Mouse (Mus musculus) midbrain, embryonic 12.5 days (tissue): Measurements from ENCODE around the gene Gucy2d. TPM values are rescaled to one million over a fixed set of nuclear protein-coding genes. Genes with fewer than 3 reads are reported as not detected.

Source experiments
- ATAC-seq: fragments of 200-750 bp; cut with Nextera tagmentation; 2 replicates; pipeline ENCODE4 v1.8.0; 2017; ENCODE audit warnings: low read depth, moderate TSS enrichment, moderate library complexity; ENCODE audit not compliant: low FRiP score
- H3K27ac ChIP-seq: fragments of 300-500 bp; sonication (generic); replicated peaks from 2 replicates; pipeline ENCODE4 v1.5.1; 2016; ENCODE audit warnings: mild to moderate bottlenecking
- H3K27me3 ChIP-seq: fragments of 300-500 bp; sonication (generic); 2 replicates; pipeline ENCODE4 v1.6.1; 2016; ENCODE audit warnings: mild to moderate bottlenecking
- H3K36me3 ChIP-seq: fragments of 300-500 bp; sonication (generic); 2 replicates; pipeline ENCODE4 v1.6.1; 2016
- H3K4me1 ChIP-seq: fragments of 300-500 bp; sonication (generic); 2 replicates; pipeline ENCODE4 v1.6.1; 2016
- H3K4me2 ChIP-seq: fragments of 300-500 bp; sonication (generic); replicated peaks from 2 replicates; pipeline ENCODE4 v1.6.1; 2016; ENCODE audit warnings: mild to moderate bottlenecking, moderate library complexity
- H3K4me3 ChIP-seq: fragments of 300-500 bp; sonication (generic); 2 replicates; pipeline ENCODE4 v1.5.1; 2016; ENCODE audit warnings: mild to moderate bottlenecking
- H3K9ac ChIP-seq: fragments of 300-500 bp; sonication (generic); replicated peaks from 2 replicates; pipeline ENCODE4 v1.6.1; 2016; ENCODE audit warnings: mild to moderate bottlenecking, moderate library complexity
- H3K9me3 ChIP-seq: fragments of 300-500 bp; sonication (generic); 2 replicates; pipeline ENCODE4 v1.6.1; 2016; ENCODE audit warnings: mild to moderate bottlenecking
- WGBS: fragments of 180-500 bp; shearing (Covaris S2); methylation state at CpG from one replicate; pipeline ENCODE4 v1.1.7; 2016; 5-methylcytosine and 5-hydroxymethylcytosine counted together
- polyA plus RNA-seq: library from polyadenylated mRNA; unstranded; fragments of >200 nt; fragmentation: Nextera tagmentation; extraction: Ambion mirVana; gene quantifications from 2 replicates; pipeline ENCODE4 v1.2.1, GENCODE M21; 2016

The Gucy2d gene
- not detected in 2 replicates for polyA plus RNA-seq

DNA sequence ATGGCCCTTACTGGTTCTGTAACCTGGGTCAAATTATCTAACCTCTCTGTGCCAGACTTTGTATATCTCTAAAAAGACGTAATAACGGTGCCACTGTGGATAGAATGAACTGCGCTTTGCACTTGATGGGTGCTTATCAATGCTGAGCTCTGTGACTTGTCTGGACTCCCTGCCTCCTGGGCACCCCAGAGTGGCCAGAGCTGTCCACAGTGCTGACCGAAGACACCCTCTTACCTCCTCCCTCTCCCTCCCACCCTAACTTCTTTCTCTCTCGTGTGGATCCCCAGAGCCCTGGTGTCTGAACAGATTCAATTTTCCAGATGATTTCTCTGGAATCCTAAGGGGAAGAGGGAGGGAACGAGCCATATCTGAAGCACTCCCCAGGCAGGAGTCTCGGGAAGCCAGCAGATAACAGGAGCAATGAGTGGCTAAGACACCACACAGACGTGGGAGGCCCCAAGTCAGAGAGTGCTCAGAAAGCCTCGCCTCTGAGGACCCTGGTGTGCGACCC is at the start of gene Gucy2d:
Gene Gucy2d, plus strand, starts transcription at position 461 of the 511 bp plus-strand sequence.
- Histone ChIP-seq H3K4me3 (no peak within 1 kb of the TSS), H3K9ac (no peak within 1 kb of the TSS), H3K27me3 (no peaks in the 10 kb centered on the region), H3K4me2 (no peak within 1 kb of the TSS), H3K9me3 (no peaks in the 10 kb centered on the region), H3K4me1 (no peaks in the 10 kb centered on the region), H3K36me3 (no peaks in the 10 kb centered on the region), H3K27ac (no peak within 1 kb of the TSS)
- no peak for ATAC-seq
- WGBS = 58% methylated on average over 10 of the region's 10 CpGs

DNA sequence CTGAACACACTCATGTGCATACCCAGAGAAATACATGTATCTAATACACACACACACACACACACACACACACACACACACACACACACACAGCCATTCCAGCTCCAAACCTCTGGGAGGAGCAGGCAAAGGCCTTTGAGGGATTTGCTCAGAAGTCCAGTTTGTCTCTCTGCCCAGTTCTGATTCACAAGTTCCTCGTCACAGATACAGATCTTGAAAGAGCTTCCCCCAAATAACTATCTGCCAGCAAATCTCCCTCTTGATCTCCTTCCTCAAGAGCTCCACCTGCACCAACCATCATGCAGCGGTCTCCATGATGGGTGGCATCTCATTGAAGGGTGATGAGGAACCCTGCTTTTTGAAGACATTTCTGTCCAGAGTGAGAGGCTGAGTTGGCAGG is 49.7 kb upstream of the Gucy2d start:
- Histone ChIP-seq H3K9ac (no peak overlapping the region), H3K27me3 (no peaks in the 10 kb centered on the region), H3K4me3 (no peak overlapping the region), H3K9me3 (no peaks in the 10 kb centered on the region), H3K4me1 (0 out of 2 replicates have a peak, but pooled peaks cover 3% of the 10 kb centered on the region), H3K4me2 (no peak overlapping the region), H3K27ac (no peak overlapping the region), H3K36me3 (no peaks in the 10 kb centered on the region)
- ATAC-seq = no peak
- 89% methylated on average over 2 of the region's 2 CpGs for WGBS

DNA sequence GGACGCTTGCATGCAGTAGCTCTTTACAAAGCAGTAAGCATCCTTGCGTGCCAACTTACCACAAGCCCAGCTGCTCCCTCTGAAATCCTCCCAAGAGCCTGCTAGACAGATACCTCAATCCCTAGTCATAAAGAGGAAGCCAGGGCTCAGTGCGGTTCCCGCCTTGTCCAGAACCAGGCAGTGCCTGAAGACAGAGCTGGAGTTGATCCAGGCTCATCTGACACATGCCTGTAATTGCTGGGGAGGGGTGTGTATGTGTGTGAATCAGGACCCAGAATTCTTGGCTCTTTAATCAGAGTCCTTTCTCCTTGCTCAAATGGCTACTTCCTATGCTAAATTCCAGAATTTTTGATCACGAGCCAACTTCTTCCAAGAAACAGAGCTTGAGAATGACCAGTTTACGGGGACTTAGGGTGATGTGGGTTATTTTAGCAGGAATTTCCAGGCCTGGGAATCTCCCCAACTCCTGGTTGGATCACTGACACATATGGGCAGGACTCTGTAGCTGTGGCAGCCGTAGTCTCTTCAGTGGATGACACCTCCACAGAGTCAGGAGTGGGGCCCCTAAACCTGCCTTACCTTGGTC is 48.8 kb upstream of the Gucy2d start:
- no peak overlapping the region for H3K27ac ChIP-seq

DNA sequence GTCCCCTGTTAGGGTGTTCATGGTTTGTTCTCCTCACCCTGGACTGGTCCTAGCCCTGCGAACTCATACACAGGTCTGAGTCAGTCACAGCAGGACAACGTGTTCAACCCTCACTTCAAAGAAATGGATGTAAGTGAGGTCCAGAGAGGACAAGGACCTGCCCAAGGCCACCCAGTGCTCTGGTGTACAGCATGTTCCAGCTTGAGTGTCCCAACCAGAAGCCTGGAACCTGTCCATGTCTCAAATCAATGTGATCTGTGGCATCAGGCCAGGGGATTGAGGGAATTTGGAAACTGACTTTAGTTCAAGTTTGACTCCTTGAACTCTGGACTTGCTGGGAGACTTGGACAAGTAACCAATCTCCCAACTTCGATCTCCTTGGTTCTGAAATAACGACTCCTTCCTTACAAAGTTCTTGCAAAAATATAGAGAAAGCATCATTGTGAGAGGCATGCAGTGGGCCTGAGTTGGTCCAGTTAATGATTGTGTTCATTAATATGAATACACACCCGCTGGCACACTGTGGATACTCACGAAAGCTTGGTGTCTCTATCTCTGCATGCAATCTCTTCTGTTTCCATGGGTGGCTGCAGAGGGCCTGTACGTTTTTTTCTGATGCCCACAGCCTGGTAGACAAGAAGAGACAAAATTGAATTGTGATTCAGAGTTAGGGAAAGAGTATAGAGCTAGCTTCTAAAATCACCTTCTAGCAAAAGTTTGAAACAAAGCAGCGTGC is 47.6 kb upstream of the Gucy2d start:
- no peak overlapping the region for H3K4me3 ChIP-seq
- no peak overlapping the region for H3K27ac ChIP-seq
- H3K9ac ChIP-seq = no peak overlapping the region
- ATAC-seq = no peak
- no peaks in the 10 kb centered on the region for H3K27me3 ChIP-seq
- H3K36me3 ChIP-seq = no peaks in the 10 kb centered on the region
- no peak overlapping the region for H3K4me2 ChIP-seq
- 88% methylated on average over 8 of the region's 8 CpGs for WGBS
- no peaks in the 10 kb centered on the region for H3K9me3 ChIP-seq
- H3K4me1 ChIP-seq = 0 out of 2 replicates have a peak, but pooled peaks cover 3% of the 10 kb centered on the region

More for the DNA sequence above, 48.8 kb upstream of the Gucy2d start:
- WGBS = 90% methylated on average over 7 of the region's 7 CpGs
- H3K4me2 ChIP-seq = no peak overlapping the region
- 0 out of 2 replicates have a peak, but pooled peaks cover 3% of the 10 kb centered on the region for H3K4me1 ChIP-seq
- no peaks in the 10 kb centered on the region for H3K36me3 ChIP-seq
- no peak for ATAC-seq
- no peaks in the 10 kb centered on the region for H3K27me3 ChIP-seq
- no peak overlapping the region for H3K9ac ChIP-seq
- H3K4me3 ChIP-seq = no peak overlapping the region
- no peaks in the 10 kb centered on the region for H3K9me3 ChIP-seq

DNA sequence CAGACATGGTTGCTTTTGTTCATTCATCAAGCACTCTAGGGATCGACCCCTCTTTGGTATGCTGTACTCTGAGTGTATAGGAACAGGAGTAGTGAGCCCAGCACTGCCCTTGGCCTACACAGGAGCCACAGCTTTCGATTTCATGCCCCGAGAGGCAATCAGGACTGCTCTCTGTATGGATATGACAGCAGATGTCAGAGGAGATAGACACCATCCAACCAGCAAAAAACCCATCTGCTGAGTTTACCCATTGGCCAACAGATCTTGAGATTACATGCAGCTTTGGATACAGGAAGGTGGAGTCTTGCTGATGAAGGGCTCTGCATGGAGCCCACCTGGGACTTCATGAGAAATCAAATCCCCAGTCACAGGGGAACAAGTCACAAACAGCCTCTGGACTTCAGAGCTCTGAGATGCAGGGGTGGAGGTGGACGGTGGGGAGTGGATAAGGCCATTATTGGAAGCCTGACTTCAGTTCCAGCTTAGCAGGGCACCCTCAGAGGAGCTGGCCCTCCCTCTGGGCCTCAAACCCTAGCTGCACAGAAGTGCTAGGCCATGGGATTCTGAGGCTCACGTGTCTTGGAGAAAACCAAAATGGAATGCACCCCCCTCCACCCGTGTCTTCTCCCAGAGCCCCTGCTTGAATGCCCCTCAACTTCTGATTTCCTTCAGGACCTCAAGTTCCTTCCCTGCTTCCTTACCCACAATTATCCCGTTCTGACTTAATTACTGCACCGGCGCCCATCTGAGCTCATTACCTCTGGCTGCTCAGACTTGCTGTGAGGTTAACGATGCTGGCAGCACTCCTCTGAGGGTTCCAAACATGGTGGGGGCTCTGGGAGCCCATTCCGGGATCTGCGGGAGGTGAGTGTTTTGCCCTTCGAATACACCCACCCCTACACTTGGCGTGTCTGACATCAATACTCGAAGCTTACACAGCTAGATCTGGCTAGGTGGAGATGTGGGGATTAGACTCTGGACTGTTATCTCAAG is 37.3 kb upstream of the Gucy2d start:
- 61% methylated on average over 15 of the region's 15 CpGs for WGBS
- no peaks in the 10 kb centered on the region for H3K9me3 ChIP-seq
- H3K27ac ChIP-seq = no peak overlapping the region
- H3K9ac ChIP-seq = no peak overlapping the region
- ATAC-seq = no peak
- H3K27me3 ChIP-seq = no peaks in the 10 kb centered on the region; the same call in 1 of the 2 replicates
- peaks cover 3% of the 10 kb centered on the region for H3K4me1 ChIP-seq
- H3K36me3 ChIP-seq = no peaks in the 10 kb centered on the region
- no peak overlapping the region for H3K4me3 ChIP-seq
- H3K4me2 ChIP-seq = no peak overlapping the region

DNA sequence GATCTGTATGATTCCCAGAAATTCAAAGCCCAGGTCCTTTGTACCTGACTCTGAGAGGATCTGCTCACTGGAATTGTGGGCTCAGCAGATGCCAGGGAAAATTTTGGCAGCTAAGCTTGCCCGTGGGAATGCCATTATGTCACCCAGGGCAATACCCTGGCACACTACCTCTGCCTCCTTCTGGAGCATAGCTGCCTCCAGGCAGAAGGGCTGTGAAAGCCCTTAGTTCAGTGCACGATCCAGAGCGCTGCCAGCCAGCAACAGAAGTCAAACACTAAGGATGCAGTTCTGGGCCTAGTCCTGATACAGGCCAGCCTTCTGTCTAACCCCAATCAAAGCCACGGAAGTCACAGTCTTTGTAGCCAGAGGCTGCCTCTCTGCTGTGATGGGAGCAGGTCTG is 36.2 kb upstream of the Gucy2d start:
- no peak overlapping the region for H3K4me2 ChIP-seq
- no peaks in the 10 kb centered on the region; the same call in 1 of the 2 replicates for H3K27me3 ChIP-seq
- peaks cover 3% of the 10 kb centered on the region for H3K4me1 ChIP-seq
- H3K9me3 ChIP-seq = no peaks in the 10 kb centered on the region
- no peaks in the 10 kb centered on the region for H3K36me3 ChIP-seq
- H3K4me3 ChIP-seq = no peak overlapping the region
- H3K27ac ChIP-seq = no peak overlapping the region
- WGBS = 83% methylated on average over 4 of the region's 4 CpGs
- ATAC-seq = no peak
- no peak overlapping the region for H3K9ac ChIP-seq

DNA sequence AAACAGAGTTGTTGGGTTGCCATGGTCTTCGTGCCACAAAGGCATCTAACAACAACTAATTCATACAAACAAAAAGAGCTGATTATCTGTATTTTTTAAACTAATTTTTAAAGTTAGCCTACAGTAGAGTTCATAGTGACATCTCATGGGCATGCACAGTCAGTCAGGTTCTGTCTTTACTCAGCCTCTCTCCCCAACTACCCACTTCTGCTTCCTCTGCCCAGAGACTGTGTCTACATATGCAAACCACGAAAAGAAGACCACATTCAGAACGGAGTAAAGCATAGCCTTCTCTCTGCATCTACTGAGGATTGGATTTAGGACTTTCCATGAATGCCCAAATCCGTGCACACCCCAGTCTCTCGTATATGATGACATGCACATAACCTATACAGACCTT is 32.6 kb upstream of the Gucy2d start:
- Histone ChIP-seq H3K9me3 (no peaks in the 10 kb centered on the region), H3K36me3 (no peaks in the 10 kb centered on the region), H3K27ac (no peak overlapping the region), H3K9ac (no peak overlapping the region), H3K4me3 (no peak overlapping the region), H3K27me3 (no peaks in the 10 kb centered on the region), H3K4me2 (no peak overlapping the region), H3K4me1 (peaks cover 3% of the 10 kb centered on the region)
- WGBS = 87% methylated on average over 5 of the region's 5 CpGs
- ATAC-seq = no peak

DNA sequence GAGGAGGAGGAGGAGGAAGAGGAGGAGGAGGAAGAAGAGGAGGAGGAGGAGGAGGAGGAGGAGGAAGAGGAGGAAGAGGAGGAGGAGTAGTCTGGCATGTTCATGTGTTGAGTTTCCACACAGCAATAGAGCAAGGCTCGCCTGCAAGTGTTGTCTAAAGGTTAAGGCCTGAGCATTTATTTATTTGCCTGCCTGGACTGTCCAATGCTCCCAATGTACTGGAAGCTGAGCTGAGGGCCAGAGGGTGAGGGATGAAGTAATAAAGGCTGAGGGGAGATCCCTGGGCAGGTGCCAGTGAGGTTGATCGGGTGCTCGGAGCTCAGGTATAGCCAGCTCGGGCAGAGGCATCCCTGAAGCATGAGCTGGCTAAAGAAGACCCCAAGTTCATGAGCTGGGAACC is 27.1 kb upstream of the Gucy2d start:
- H3K4me1 ChIP-seq = no peaks in the 10 kb centered on the region
- no peak overlapping the region for H3K9ac ChIP-seq
- no peaks in the 10 kb centered on the region for H3K27me3 ChIP-seq
- no peak for ATAC-seq
- H3K27ac ChIP-seq = no peak overlapping the region
- H3K4me3 ChIP-seq = no peak overlapping the region
- H3K9me3 ChIP-seq = no peaks in the 10 kb centered on the region
- no peak overlapping the region for H3K4me2 ChIP-seq
- 84% methylated on average over 4 of the region's 4 CpGs for WGBS
- H3K36me3 ChIP-seq = no peaks in the 10 kb centered on the region

DNA sequence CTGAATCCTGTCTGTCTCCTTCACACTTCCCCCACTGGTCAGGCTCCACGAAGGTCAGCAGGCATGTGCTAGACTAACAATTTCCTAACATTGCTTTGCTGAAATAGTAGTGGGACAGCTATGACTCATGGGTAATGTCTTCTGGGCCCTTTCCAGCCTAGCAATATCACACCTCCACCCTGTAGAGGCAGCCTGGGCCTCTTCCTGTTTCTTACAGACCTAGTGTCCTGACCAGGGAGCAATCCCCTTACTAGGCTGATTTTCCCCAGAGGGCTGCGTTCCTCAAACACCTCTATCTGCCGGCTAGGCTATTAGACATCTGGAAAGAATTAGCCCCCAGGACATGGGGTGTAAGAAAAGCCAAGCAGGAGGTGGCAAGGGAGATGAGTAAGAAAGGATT is 24.7 kb upstream of the Gucy2d start:
- Histone ChIP-seq H3K27me3 (no peaks in the 10 kb centered on the region), H3K4me1 (peaks cover 6% of the 10 kb centered on the region; the same call in 1 of the 2 replicates), H3K4me3 (no peak overlapping the region), H3K4me2 (no peak overlapping the region), H3K9ac (no peak overlapping the region), H3K9me3 (no peaks in the 10 kb centered on the region), H3K36me3 (no peaks in the 10 kb centered on the region), H3K27ac (no peak overlapping the region)
- ATAC-seq = no peak
- WGBS = 62% methylated on average over 3 of the region's 3 CpGs

DNA sequence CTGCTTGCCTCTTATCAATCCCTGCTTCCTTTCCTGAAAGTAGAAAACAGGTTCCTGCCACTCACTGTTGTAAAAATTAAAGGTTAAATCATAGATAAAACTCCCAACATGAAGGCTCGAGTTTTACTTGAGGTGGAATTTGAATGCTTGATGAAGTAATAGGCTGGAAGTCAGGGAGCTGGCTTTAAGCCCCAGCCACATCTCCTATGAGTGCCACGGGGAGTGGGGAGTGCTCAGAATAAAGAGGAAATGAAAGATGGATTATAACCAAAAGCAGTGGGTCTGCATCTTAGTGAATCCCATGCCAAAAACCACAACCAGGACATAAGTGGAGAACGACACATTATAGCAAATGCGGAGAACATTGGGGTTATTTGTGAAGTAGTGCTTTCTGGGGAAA is 24.2 kb upstream of the Gucy2d start:
- H3K27me3 ChIP-seq = no peaks in the 10 kb centered on the region
- no peak overlapping the region for H3K9ac ChIP-seq
- H3K9me3 ChIP-seq = no peaks in the 10 kb centered on the region
- H3K4me1 ChIP-seq = peaks cover 6% of the 10 kb centered on the region; the same call in 1 of the 2 replicates
- H3K4me3 ChIP-seq = no peak overlapping the region
- WGBS = 77% methylated on average over 4 of the region's 4 CpGs
- no peak overlapping the region for H3K27ac ChIP-seq
- H3K4me2 ChIP-seq = no peak overlapping the region
- no peak for ATAC-seq
- H3K36me3 ChIP-seq = no peaks in the 10 kb centered on the region

DNA sequence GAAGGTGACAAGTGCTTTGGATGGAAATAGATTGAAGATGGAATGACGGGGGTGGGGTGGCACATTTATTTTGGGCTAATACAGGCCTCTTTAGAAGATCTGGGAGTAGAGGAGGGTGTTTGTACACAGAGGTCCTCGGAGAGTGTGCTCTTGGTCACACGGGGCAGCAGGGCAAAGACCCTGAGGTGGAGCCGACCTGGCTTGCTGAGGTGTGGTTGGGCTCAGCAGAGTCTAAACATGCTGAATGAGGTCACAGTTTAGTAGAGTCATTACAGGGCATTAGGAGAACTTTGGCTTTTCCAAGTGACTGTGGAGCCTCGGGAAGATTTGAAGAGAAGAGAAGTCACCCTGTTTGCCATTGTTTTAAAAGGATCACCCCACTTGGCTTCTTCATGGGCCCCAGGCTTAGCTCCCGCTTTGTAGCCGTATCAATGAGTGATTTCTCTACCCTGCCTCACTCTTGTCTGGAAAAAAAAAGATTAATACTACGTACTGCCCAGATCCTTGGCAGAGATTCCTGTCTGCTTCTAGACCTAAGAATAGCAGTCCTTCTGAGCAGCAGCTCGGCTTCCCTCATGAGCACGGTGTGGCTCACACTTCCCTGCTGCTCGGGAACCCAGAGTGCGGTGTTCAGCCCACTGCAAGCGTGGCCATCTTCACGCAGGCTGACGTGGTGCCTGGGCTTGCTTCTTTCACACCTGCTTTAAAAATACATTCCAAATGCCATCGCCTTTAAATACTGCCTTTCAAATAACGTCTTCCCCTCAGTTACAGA is 22.0 kb upstream of the Gucy2d start:
- H3K27ac ChIP-seq = no peak overlapping the region
- no peaks in the 10 kb centered on the region for H3K36me3 ChIP-seq
- no peaks in the 10 kb centered on the region for H3K9me3 ChIP-seq
- no peak overlapping the region for H3K4me2 ChIP-seq
- no peak overlapping the region for H3K9ac ChIP-seq
- ATAC-seq = no peak
- H3K4me1 ChIP-seq = peaks cover 6% of the 10 kb centered on the region; the same call in 1 of the 2 replicates
- no peaks in the 10 kb centered on the region for H3K27me3 ChIP-seq
- 80% methylated on average over 17 of the region's 17 CpGs for WGBS
- H3K4me3 ChIP-seq = no peak overlapping the region
